Mouse (Mus musculus): ENCODE results near the gene 1700025C18Rik. TPM values are rescaled to one million over a fixed set of nuclear protein-coding genes. Genes with fewer than 3 reads are reported as not detected.

Gene 1700025C18Rik
- polyA plus RNA-seq, 1 experiment from 2014 or later, result not detected

DNA sequence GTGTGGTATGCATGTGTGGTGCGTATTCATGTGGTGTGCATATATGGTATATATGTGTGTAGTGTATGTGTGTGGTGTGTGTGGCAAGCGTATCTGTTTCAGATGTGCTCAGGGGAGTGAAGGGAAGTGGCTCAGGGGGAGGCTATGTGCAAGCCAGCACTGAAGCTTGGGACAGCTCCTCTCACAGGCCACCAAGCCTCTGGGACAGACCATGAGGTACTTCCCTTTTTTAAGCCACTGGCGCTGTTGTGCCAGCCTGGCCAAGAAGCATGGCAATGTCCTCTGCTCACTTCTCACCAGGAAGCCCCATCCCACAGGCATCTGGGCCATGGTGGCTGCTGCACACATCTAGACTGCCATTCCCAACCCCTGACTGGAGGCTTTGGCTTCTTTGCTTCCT lies 12.4 kb upstream of the 1700025C18Rik start:
- no peaks in the 10 kb centered on the region for H3K36me3 ChIP-seq (replicated peaks)
- DNase-seq (ENCODE audit: low spot score), result no peak
- WGBS, result 88% methylated on average over 3 of the region's 3 CpGs
- H3K27ac ChIP-seq (replicated peaks), result no peak overlapping the region
- no peaks in the 10 kb centered on the region for H3K9me3 ChIP-seq
- peaks cover 40% of the 10 kb centered on the region for H3K4me1 ChIP-seq
- H3K4me3 ChIP-seq, result no peak overlapping the region
- H3K27me3 ChIP-seq (replicated peaks; ENCODE audit: low read depth, poor library complexity, severe bottlenecking), result peaks cover 92% of the 10 kb centered on the region

GRCm38 (mm10) chr2:165100749-165101148 lies 10.2 kb upstream of the 1700025C18Rik start:
- WGBS, result 10% methylated on average over 6 of the region's 6 CpGs
- Histone ChIP-seq H3K27ac (replicated peaks) (no peak overlapping the region), H3K4me3 (no peak overlapping the region), H3K36me3 (replicated peaks) (no peaks in the 10 kb centered on the region), H3K9me3 (no peaks in the 10 kb centered on the region), H3K4me1 (peaks cover 50% of the 10 kb centered on the region), H3K27me3 (replicated peaks; ENCODE audit: low read depth, poor library complexity, severe bottlenecking) (peaks cover 92% of the 10 kb centered on the region)
- DNase-seq (ENCODE audit: low spot score), result peak; percentile 52

DNA sequence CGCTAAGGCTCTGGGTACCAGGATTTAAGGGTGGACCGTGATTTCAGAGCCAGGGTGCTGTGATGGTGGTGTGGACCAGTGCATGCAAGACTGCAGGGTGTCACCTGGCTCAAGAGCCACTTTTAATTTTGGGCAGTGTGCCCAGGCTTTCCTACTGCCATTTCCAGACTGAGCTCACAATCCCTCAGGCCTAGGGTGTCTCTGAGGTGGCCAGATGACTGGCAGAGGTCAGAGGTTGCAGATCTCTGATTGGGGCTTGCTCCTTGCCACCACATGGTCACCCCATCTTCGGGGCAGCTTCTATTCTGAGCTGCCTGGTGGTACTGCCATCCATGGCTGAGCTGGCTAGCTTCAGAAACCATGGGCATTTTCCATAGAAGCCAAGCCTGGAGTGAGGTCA lies 8.3 kb upstream of the 1700025C18Rik start:
- Histone ChIP-seq H3K9me3 (no peaks in the 10 kb centered on the region), H3K27me3 (replicated peaks; ENCODE audit: low read depth, poor library complexity, severe bottlenecking) (peaks cover 88% of the 10 kb centered on the region), H3K4me1 (peaks cover 47% of the 10 kb centered on the region), H3K4me3 (no peak overlapping the region), H3K27ac (replicated peaks) (no peak overlapping the region), H3K36me3 (replicated peaks) (no peaks in the 10 kb centered on the region)
- DNase-seq (ENCODE audit: low spot score), result no peak
- 79% methylated on average over 3 of the region's 3 CpGs for WGBS

GRCm38 (mm10) chr2:165096367-165096766 lies 5.8 kb upstream of the 1700025C18Rik start:
- H3K4me3 ChIP-seq, result peak overlapping the region; percentile 18; the same call in 1 of the 2 replicates
- H3K27ac ChIP-seq (replicated peaks), result peak overlapping the region; percentile 14; the same call in 1 of the 2 replicates
- peaks cover 58% of the 10 kb centered on the region for H3K4me1 ChIP-seq
- peak; percentile 60 for DNase-seq (ENCODE audit: low spot score)
- H3K27me3 ChIP-seq (replicated peaks; ENCODE audit: low read depth, poor library complexity, severe bottlenecking), result peaks cover 65% of the 10 kb centered on the region
- H3K36me3 ChIP-seq (replicated peaks), result no peaks in the 10 kb centered on the region
- no peaks in the 10 kb centered on the region for H3K9me3 ChIP-seq
- 18% methylated on average over 10 of the region's 10 CpGs for WGBS

- Histone ChIP-seq H3K4me3 (no peak overlapping the region), H3K27me3 (replicated peaks; ENCODE audit: low read depth, poor library complexity, severe bottlenecking) (peaks cover 40% of the 10 kb centered on the region), H3K4me1 (peaks cover 43% of the 10 kb centered on the region), H3K36me3 (replicated peaks) (no peaks in the 10 kb centered on the region), H3K27ac (replicated peaks) (no peak overlapping the region), H3K9me3 (no peaks in the 10 kb centered on the region)
- 56% methylated on average over 7 of the region's 7 CpGs for WGBS
- no peak for DNase-seq (ENCODE audit: low spot score)
Measured at GRCm38 (mm10) chr2:165092393-165092792, 1.8 kb upstream of the 1700025C18Rik start.

- DNase-seq (ENCODE audit: low spot score), result no peak
- Histone ChIP-seq H3K27me3 (replicated peaks; ENCODE audit: low read depth, poor library complexity, severe bottlenecking) (peaks cover 31% of the 10 kb centered on the region), H3K9me3 (no peaks in the 10 kb centered on the region), H3K36me3 (replicated peaks) (no peaks in the 10 kb centered on the region), H3K4me1 (peaks cover 34% of the 10 kb centered on the region), H3K27ac (replicated peaks) (no peak overlapping the region), H3K4me3 (no peak overlapping the region)
- 67% methylated on average over 8 of the region's 8 CpGs for WGBS
Measured at GRCm38 (mm10) chr2:165091433-165091965, 949 bp upstream of the 1700025C18Rik start.

DNA sequence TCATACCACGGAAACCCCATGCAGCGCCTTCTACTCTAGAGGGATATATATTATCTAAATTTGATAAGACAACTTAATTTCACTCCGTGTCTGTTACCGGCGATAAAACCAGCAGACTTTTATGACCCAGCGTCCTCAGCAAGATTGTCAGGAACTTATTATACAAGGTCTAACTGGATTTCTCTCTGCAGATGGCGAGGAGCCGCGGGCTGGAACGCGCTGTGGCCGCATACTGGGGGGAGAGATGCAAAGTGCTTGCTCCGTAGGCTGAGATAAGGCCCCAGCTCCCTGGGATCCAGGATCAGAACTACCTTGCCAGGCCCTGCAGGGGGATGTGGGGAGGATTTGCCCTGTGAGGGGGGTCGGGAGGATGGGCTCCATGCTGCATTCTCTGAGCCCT lies 1.1 kb downstream of the 1700025C18Rik start:
- no peaks in the 10 kb centered on the region for H3K9me3 ChIP-seq
- no peak overlapping the region for H3K4me3 ChIP-seq
- peaks cover 15% of the 10 kb centered on the region for H3K27me3 ChIP-seq (replicated peaks; ENCODE audit: low read depth, poor library complexity, severe bottlenecking)
- H3K36me3 ChIP-seq (replicated peaks), result no peaks in the 10 kb centered on the region
- H3K27ac ChIP-seq (replicated peaks), result no peak overlapping the region
- DNase-seq (ENCODE audit: low spot score), result no peak
- peaks cover 24% of the 10 kb centered on the region for H3K4me1 ChIP-seq
- WGBS, result 46% methylated on average over 14 of the region's 14 CpGs

GRCm38 (mm10) chr2:165086634-165087033 lies 3.9 kb downstream of the 1700025C18Rik start:
- Histone ChIP-seq H3K4me3 (no peak overlapping the region), H3K4me1 (0 out of 2 replicates have a peak, but pooled peaks cover 6% of the 10 kb centered on the region), H3K27ac (replicated peaks) (no peak overlapping the region), H3K36me3 (replicated peaks) (no peaks in the 10 kb centered on the region), H3K27me3 (replicated peaks; ENCODE audit: low read depth, poor library complexity, severe bottlenecking) (peaks cover 19% of the 10 kb centered on the region), H3K9me3 (no peaks in the 10 kb centered on the region)
- 82% methylated on average over 4 of the region's 4 CpGs for WGBS
- DNase-seq (ENCODE audit: low spot score), result no peak

DNA sequence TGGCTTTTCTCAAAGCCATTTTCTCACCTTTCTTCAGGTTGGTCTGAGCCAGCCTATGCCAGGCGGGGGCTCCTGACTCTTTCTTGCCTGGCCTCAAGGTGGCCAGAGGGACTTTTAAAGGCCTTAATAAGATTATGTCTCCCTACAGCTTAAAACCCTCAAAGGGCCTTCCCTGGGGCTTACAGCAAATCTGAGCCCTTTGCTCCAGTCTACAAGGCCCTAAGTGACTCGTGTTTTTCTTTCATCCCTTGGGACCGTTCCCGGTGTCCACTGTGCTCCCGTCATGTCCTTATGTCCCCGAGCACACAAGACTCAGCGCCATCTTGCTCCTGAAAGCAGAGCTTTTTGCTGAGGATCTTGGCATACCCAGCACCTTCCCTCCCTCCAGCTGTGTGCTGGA lies 9.3 kb downstream of the 1700025C18Rik start:
- Histone ChIP-seq H3K4me3 (no peak overlapping the region), H3K27me3 (replicated peaks; ENCODE audit: low read depth, poor library complexity, severe bottlenecking) (peaks cover 62% of the 10 kb centered on the region), H3K4me1 (peaks cover 17% of the 10 kb centered on the region), H3K27ac (replicated peaks) (no peak overlapping the region), H3K36me3 (replicated peaks) (no peaks in the 10 kb centered on the region), H3K9me3 (no peaks in the 10 kb centered on the region)
- DNase-seq (ENCODE audit: low spot score), result no peak
- 12% methylated on average over 7 of the region's 7 CpGs for WGBS

- peaks cover 20% of the 10 kb centered on the region for H3K4me1 ChIP-seq
- WGBS, result 22% methylated on average over 9 of the region's 9 CpGs
- no peaks in the 10 kb centered on the region for H3K9me3 ChIP-seq
- H3K36me3 ChIP-seq (replicated peaks), result no peaks in the 10 kb centered on the region
- no peak overlapping the region for H3K27ac ChIP-seq (replicated peaks)
- no peak overlapping the region for H3K4me3 ChIP-seq
- peaks cover 68% of the 10 kb centered on the region for H3K27me3 ChIP-seq (replicated peaks; ENCODE audit: low read depth, poor library complexity, severe bottlenecking)
- no peak for DNase-seq (ENCODE audit: low spot score)
Measured at GRCm38 (mm10) chr2:165080657-165081056, 9.9 kb downstream of the 1700025C18Rik start.

GRCm38 (mm10) chr2:165078605-165079004 lies 11.9 kb downstream of the 1700025C18Rik start:
- Histone ChIP-seq H3K9me3 (no peaks in the 10 kb centered on the region), H3K4me1 (peaks cover 20% of the 10 kb centered on the region), H3K36me3 (replicated peaks) (no peaks in the 10 kb centered on the region), H3K4me3 (no peak overlapping the region), H3K27me3 (replicated peaks; ENCODE audit: low read depth, poor library complexity, severe bottlenecking) (peaks cover 84% of the 10 kb centered on the region), H3K27ac (replicated peaks) (no peak overlapping the region)
- WGBS, result 32% methylated on average over 10 of the region's 10 CpGs
- DNase-seq (ENCODE audit: low spot score), result peak; percentile 53

- WGBS, result 70% methylated on average over 8 of the region's 8 CpGs
- peaks cover 20% of the 10 kb centered on the region for H3K4me1 ChIP-seq
- H3K9me3 ChIP-seq, result no peaks in the 10 kb centered on the region
- no peak for DNase-seq (ENCODE audit: low spot score)
- H3K27ac ChIP-seq (replicated peaks), result no peak overlapping the region
- no peaks in the 10 kb centered on the region for H3K36me3 ChIP-seq (replicated peaks)
- H3K4me3 ChIP-seq, result no peak overlapping the region
- H3K27me3 ChIP-seq (replicated peaks; ENCODE audit: low read depth, poor library complexity, severe bottlenecking), result peaks cover 89% of the 10 kb centered on the region
Measured at GRCm38 (mm10) chr2:165078045-165078444, 12.5 kb downstream of the 1700025C18Rik start.

GRCm38 (mm10) chr2:165077055-165077454 lies 13.5 kb downstream of the 1700025C18Rik start:
- H3K27me3 ChIP-seq (replicated peaks; ENCODE audit: low read depth, poor library complexity, severe bottlenecking), result peaks cover 99% of the 10 kb centered on the region
- DNase-seq (ENCODE audit: low spot score), result no peak
- WGBS, result 5% methylated on average over 9 of the region's 9 CpGs
- no peak overlapping the region; the same call in 1 of the 2 replicates for H3K4me3 ChIP-seq
- H3K9me3 ChIP-seq, result no peaks in the 10 kb centered on the region
- H3K36me3 ChIP-seq (replicated peaks), result no peaks in the 10 kb centered on the region
- H3K27ac ChIP-seq (replicated peaks), result no peak overlapping the region
- peaks cover 20% of the 10 kb centered on the region for H3K4me1 ChIP-seq

All from embryonic facial prominence, embryonic 10.5 days (tissue).